Mouse (Mus musculus) heart, postnatal 0 days (tissue): ENCODE measurements around the gene M1ap. TPM values are rescaled to one million over a fixed set of nuclear protein-coding genes. Genes with fewer than 3 reads are reported as not detected.

Experiments used
- ATAC-seq: fragments of 200-750 bp; cut with Nextera tagmentation; 2 replicates; pipeline ENCODE4 v1.8.0; 2017; ENCODE audit warnings: low read depth, moderate number of reproducible peaks, moderate library complexity; ENCODE audit not compliant: insufficient read depth
- DNase-seq: peaks from one replicate; pipeline ENCODE4 v3.0.0-alpha.2; 2016; ENCODE audit warnings: low spot score
- H3K27ac ChIP-seq: fragments of 300-500 bp; sonication (generic); 2 replicates; pipeline ENCODE4 v1.5.1; 2014; ENCODE audit warnings: low read depth, mild to moderate bottlenecking
- H3K27me3 ChIP-seq: fragments of 300-500 bp; sonication (generic); 2 replicates; pipeline ENCODE4 v1.6.1; 2014; ENCODE audit warnings: low read length, mixed read lengths; ENCODE audit not compliant: control insufficient read depth, insufficient read depth
- H3K36me3 ChIP-seq: fragments of 300-500 bp; sonication (generic); replicated peaks from 2 replicates; pipeline ENCODE4 v1.6.1; 2014; ENCODE audit warnings: low read length, mixed read lengths; ENCODE audit not compliant: control insufficient read depth, insufficient read depth
- H3K4me1 ChIP-seq: fragments of 300-500 bp; sonication (generic); 2 replicates; pipeline ENCODE4 v1.6.1; 2014; ENCODE audit warnings: antibody characterized with exemption; ENCODE audit not compliant: control insufficient read depth, insufficient read depth
- H3K4me2 ChIP-seq: fragments of 300-500 bp; sonication (generic); 2 replicates; pipeline ENCODE4 v1.6.1; 2014; ENCODE audit warnings: low read depth, mild to moderate bottlenecking, low read length, moderate library complexity
- H3K4me3 ChIP-seq: fragments of 300-500 bp; sonication (generic); 2 replicates; pipeline ENCODE4 v1.5.1; 2014; ENCODE audit warnings: low read depth, low read length
- H3K9ac ChIP-seq: fragments of 300-500 bp; sonication (generic); replicated peaks from 2 replicates; pipeline ENCODE4 v1.6.1; 2014; ENCODE audit warnings: low read depth, low read length, mixed read lengths
- H3K9me3 ChIP-seq: fragments of 300-500 bp; sonication (generic); replicated peaks from 2 replicates; pipeline ENCODE4 v1.6.1; 2016; ENCODE audit warnings: low read length; ENCODE audit not compliant: control insufficient read depth
- CTCF ChIP-seq: IDR thresholded peaks from 2 replicates; pipeline ENCODE4 v1.5.1; 2016; ENCODE audit warnings: antibody characterized with exemption, control low read depth, low read depth
- EP300 ChIP-seq: IDR thresholded peaks from 2 replicates; pipeline ENCODE4 v1.6.1; 2016; ENCODE audit warnings: antibody characterized with exemption, low read depth
- WGBS: fragments of 180-500 bp; shearing (Covaris S2); extraction: QIAGEN DNeasy Blood & Tissue Kit; methylation state at CpG from one replicate; pipeline ENCODE4 v1.1.7; 2014; 5-methylcytosine and 5-hydroxymethylcytosine counted together
- polyA plus RNA-seq: library from polyadenylated mRNA; unstranded; fragments of >200 nt; fragmentation: Nextera tagmentation; extraction: Ambion mirVana; gene quantifications from 2 replicates; pipeline ENCODE4 v1.2.1, GENCODE M21; 2015
- total RNA-seq: library from RNA; depleted of rRNA; stranded (reverse); fragments of >200 nt; gene quantifications from 2 replicates; pipeline ENCODE4 v1.2.3, GENCODE M21; 2014; ENCODE audit warnings: low replicate concordance

Gene M1ap
- total and polyA plus RNA-seq, 2 experiments from 2014 or later = 0.75 TPM; not detected in 1

- 70% methylated on average over 4 of the region's 4 CpGs for WGBS
- ATAC-seq = no peak
Observed at GRCm38 (mm10) chr6:82916459-82916858, 30.2 kb upstream of the M1ap start.

GRCm38 (mm10) chr6:82917076-82917777, 29.5 kb upstream of the M1ap start:
- 63% methylated on average over 26 of the region's 26 CpGs for WGBS
- no peak for DNase-seq

More at GRCm38 (mm10) chr6:82916459-82916858, 30.2 kb upstream of the M1ap start:
- no peaks in the 10 kb centered on the region for H3K9me3 ChIP-seq
- H3K27me3 ChIP-seq = 0 out of 2 replicates have a peak, but pooled peaks cover 2% of the 10 kb centered on the region
- 0 out of 2 replicates have a peak, but pooled peaks cover 6% of the 10 kb centered on the region for H3K4me1 ChIP-seq
- no peak for TF ChIP-seq CTCF
- no peak for TF ChIP-seq EP300
- H3K4me3 ChIP-seq = no peak overlapping the region
- H3K9ac ChIP-seq = no peak overlapping the region
- no peaks in the 10 kb centered on the region for H3K36me3 ChIP-seq
- no peak overlapping the region for H3K27ac ChIP-seq
- no peak for DNase-seq
- H3K4me2 ChIP-seq = no peak overlapping the region

GRCm38 (mm10) chr6:82917778-82918129, 28.9 kb upstream of the M1ap start:
- H3K36me3 ChIP-seq = no peaks in the 10 kb centered on the region
- ATAC-seq = 0 out of 2 replicates have a peak, but pooled peaks have one; percentile 19
- no peak overlapping the region for H3K27ac ChIP-seq
- no peak for DNase-seq
- H3K4me1 ChIP-seq = 0 out of 2 replicates have a peak, but pooled peaks cover 6% of the 10 kb centered on the region
- H3K4me3 ChIP-seq = no peak overlapping the region
- 14% methylated on average over 8 of the region's 8 CpGs for WGBS
- no peak overlapping the region for H3K9ac ChIP-seq
- no peaks in the 10 kb centered on the region for H3K9me3 ChIP-seq
- H3K27me3 ChIP-seq = 0 out of 2 replicates have a peak, but pooled peaks cover 2% of the 10 kb centered on the region
- TF ChIP-seq EP300 = no peak
- TF ChIP-seq CTCF = peak; percentile 67
- H3K4me2 ChIP-seq = no peak overlapping the region

More at GRCm38 (mm10) chr6:82917076-82917777, 29.5 kb upstream of the M1ap start:
- Histone ChIP-seq H3K9ac (no peak overlapping the region), H3K4me1 (0 out of 2 replicates have a peak, but pooled peaks cover 6% of the 10 kb centered on the region), H3K4me3 (no peak overlapping the region), H3K4me2 (no peak overlapping the region), H3K27ac (no peak overlapping the region), H3K27me3 (0 out of 2 replicates have a peak, but pooled peaks cover 2% of the 10 kb centered on the region), H3K36me3 (no peaks in the 10 kb centered on the region), H3K9me3 (no peaks in the 10 kb centered on the region)
- ATAC-seq = 0 out of 2 replicates have a peak, but pooled peaks have one; percentile 4
- TF ChIP-seq CTCF (no peak), EP300 (no peak)

- Histone ChIP-seq H3K27ac (no peak overlapping the region), H3K4me2 (no peak overlapping the region), H3K27me3 (0 out of 2 replicates have a peak, but pooled peaks cover 2% of the 10 kb centered on the region), H3K4me3 (no peak overlapping the region), H3K9me3 (no peaks in the 10 kb centered on the region), H3K36me3 (no peaks in the 10 kb centered on the region), H3K4me1 (0 out of 2 replicates have a peak, but pooled peaks cover 2% of the 10 kb centered on the region), H3K9ac (no peak overlapping the region)
- DNase-seq (no peak), ATAC-seq (no peak)
- no peak for TF ChIP-seq CTCF
- TF ChIP-seq EP300 = no peak
- WGBS = 72% methylated on average over 14 of the region's 14 CpGs
Observed at GRCm38 (mm10) chr6:82918371-82918770, 28.3 kb upstream of the M1ap start.

GRCm38 (mm10) chr6:82919520-82919919, 27.2 kb upstream of the M1ap start:
- no peak for ATAC-seq
- no peak for DNase-seq
- no peak overlapping the region for H3K4me2 ChIP-seq
- no peaks in the 10 kb centered on the region for H3K36me3 ChIP-seq
- no peak overlapping the region for H3K27ac ChIP-seq
- no peak overlapping the region for H3K4me3 ChIP-seq
- no peaks in the 10 kb centered on the region for H3K4me1 ChIP-seq
- no peaks in the 10 kb centered on the region for H3K9me3 ChIP-seq
- no peak overlapping the region for H3K9ac ChIP-seq
- 0 out of 2 replicates have a peak, but pooled peaks cover 2% of the 10 kb centered on the region for H3K27me3 ChIP-seq
- 47% methylated on average over 8 of the region's 8 CpGs for WGBS
- TF ChIP-seq CTCF (no peak), EP300 (no peak)
